Mouse (Mus musculus) frontal cortex, adult (tissue): ENCODE measurements at regions not wholly inside any gene's neighbourhood (a gene's known extent, or its start where the extent isn't known, plus 50 kb on each side); places are given as distances from the start of the nearest gene placed in this dataset.

Experiments used
- ATAC-seq: cut with Nextera tagmentation; 2 replicates; pipeline ENCODE4 v1.9.2; 2017; ENCODE audit warnings: mild to moderate bottlenecking, moderate library complexity, mixed read lengths; ENCODE audit not compliant: low TSS enrichment

DNA sequence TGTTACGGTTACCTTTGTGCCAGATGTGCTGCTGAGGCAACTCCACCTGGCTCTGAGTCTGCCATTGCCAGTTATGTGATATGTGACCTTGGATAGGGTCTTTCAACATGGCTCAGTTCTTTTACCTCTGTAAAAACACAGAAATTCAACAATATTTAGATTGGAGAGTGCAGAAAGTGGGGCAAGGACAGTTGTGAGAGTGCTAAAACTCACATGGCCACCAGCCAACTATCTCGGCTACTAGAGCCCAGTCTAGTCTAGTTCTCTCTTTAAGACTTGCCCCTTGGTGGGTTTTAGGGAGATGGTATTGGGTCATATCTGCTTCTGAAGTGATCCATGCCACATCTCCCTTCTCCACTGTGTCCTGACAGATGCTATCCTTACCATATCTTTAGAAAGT is 233.0 kb downstream of the Phf14 start:
- ATAC-seq: no peak

DNA sequence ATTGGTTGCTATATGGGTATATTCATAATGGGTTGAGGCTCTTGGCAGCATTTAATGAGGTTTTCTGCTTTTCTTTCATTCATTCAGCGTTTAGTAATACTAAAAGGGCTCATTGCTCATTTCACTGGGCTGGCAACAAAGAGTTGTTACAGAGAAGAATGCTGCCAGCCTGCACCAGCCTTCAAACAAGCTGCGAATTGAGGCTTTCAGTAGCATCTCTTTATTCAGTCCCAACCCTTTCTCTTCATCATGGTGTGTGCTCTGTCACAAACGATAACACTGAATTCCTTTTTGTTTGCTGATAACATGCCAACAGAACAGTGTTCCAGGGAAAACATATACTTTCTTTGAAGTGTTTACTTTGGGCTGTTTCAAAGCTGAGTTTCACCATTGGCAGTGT is 237.6 kb downstream of the Phf14 start:
- peak; percentile 60 for ATAC-seq

GRCm38 (mm10) chr6:12150613-12151333 is 243.2 kb downstream of the Phf14 start:
- no peak for ATAC-seq

DNA sequence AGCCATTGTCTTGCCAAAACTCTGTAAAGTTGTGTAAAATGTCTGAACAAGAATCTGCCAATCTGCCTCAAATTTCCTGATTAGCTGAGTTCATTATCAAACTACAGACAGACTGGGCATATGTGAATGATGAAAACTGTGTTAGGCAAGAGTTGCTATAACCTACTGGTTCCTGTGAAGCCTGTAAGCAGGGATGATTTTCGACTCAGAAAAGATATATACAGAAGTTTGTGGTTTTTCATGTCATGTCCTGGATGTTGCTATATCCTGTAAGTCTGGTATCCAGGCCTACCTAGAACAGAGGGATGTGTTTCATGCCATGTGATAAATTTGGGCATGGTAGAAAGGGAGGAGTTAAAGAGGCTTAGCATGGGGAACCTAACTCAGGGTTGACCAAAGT is 256.4 kb downstream of the Phf14 start:
- ATAC-seq: no peak

- no peak for ATAC-seq
Measured at GRCm38 (mm10) chr6:12168533-12168932, 260.9 kb downstream of the Phf14 start.

DNA sequence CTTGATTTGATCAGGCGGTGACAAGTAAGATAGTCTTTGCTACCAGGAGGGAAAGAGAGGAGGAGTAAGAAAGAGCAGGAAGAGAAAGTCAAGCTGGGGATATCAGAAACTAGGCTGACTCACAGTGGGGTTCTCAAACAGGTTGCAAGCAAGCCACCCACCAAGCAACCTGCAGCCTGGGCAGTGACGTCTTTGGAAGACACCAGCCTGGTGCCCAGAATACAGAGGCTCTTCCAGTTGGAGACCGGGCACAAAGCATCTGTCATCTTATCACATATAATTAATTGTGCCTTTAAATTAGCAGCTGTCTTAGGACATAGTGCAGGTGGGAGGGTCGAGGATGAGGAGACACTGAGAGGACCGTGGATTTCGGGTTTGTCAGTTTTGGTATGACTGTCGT is 261.8 kb downstream of the Phf14 start:
- ATAC-seq: peak; percentile 34; the same call in 1 of the 2 replicates

DNA sequence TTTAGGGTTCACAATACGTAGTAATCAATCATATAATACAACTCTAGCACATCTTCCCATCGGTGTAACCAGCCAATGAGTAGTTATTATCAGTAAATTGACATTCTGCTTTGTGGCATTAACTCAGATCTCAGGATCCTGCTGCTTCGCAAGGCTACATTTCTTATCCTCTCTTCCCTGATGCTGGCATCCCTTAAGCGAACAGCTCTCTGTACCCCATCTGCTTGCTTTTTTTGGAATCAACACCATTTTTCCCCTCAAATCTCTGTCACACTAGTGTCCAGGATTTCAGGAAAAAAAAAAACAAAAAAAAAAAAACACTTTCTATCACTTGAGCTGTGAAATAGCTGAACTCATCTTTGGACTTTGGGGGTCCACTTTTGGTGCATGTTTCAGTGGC is 263.1 kb downstream of the Phf14 start:
- peak; percentile 69 for ATAC-seq

GRCm38 (mm10) chr6:12171189-12171588 is 263.6 kb downstream of the Phf14 start:
- ATAC-seq: no peak

DNA sequence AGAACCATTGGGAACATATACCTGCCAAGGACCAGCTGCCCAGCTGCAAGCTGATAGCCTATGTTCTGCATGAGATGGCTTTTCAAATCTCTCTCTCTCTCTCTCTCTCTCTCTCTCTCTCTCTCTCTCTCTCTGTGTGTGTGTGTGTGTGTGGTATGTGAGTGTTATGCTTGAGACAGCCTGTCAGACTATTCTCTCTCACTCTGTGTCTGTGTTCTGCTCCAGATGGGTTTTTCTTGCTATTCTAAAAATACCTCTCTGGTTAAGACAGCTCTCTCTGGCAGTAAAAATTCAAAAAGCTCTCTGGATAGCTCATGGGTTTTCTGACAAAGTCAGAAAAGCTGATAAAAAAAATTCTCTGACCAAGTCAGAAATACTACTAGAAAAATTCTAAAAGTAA is 270.4 kb downstream of the Phf14 start:
- ATAC-seq: peak; percentile 100

DNA sequence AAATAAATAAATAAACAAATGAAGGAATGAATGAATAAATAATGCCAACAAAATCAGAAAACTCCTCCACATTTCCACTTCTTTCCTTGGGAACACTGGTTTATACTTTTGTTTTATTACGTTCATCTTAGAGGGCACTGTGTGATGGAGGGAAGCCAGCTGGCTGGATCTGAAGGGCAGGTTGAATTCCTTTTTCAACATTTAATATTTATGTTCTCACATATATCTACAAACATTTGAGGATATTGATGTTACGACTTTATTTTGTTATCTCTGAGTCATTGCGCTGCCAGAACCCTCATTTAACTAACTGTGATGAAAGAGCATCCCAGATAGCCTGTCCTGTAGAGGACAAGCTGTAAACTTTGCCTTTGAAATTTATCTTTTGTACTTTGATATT is 273.3 kb downstream of the Phf14 start:
- ATAC-seq: no peak

- ATAC-seq: peak; percentile 69
Measured at GRCm38 (mm10) chr6:12210190-12210589, 302.6 kb downstream of the Phf14 start.

- peak; percentile 77 for ATAC-seq
Measured at GRCm38 (mm10) chr6:12214526-12215177, 307.0 kb downstream of the Phf14 start.

GRCm38 (mm10) chr6:12215178-12215553 is 307.6 kb downstream of the Phf14 start:
- ATAC-seq: no peak

DNA sequence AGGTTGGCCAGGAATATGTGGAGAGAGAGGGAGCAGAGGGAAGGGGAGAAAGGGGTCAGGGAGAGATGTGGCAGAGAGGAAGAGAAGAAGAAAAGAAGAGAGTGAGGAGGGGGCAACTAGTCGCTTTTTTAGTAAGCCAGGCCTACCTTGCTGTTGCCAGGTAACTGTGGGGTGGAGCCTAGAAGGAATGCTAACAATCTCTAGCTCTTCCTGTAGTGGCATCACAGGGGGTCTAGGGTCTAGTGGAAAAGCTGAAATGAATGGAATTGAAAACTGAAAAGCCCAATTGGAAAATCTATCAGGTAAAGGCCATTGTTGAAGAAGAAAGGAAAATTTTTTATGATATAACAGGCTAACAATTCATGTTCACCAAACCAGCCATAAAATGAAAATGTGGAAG is 336.5 kb downstream of the Phf14 start:
- no peak for ATAC-seq

DNA sequence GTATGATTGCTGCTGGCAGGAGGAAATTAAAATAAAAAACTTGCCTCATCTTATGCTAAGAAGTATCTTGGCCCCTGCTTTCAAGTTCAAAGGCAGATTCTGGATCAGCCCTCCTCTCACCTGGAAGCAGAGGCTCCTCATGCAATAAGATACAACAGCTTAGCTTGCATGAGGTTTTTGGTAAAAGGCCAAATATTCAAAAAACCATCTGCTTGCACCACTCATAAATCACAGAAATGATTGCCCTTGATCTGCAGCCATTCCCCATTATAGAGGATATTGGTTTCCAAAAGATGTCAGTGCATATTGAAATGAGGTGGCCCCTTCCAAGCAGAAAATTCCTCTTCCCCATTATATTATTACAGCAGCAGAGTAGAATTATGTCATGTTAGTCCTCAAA is 340.4 kb downstream of the Phf14 start:
- ATAC-seq: peak; percentile 24; the same call in 1 of the 2 replicates

- ATAC-seq: peak; percentile 99
Measured at GRCm38 (mm10) chr6:12248599-12248998, 341.0 kb downstream of the Phf14 start.

DNA sequence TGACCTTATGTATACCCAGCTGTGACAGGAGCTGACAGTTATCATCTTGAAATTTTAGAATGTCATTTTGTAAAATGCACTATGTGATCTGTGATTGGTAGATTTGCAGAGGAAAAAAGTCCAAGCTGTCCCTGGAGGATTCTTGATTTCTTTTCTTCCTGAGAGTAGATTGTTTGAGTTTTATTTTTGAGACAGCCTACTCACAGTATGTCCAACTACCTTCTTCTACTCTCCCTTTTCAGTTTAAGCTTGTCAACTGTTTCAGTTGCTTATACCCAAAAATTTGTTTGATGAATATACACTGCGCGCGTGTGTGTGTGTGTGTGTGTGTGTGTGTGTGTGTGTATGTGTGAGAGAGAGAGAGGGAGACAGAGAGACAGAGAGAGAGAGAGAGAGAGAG is 346.9 kb downstream of the Phf14 start:
- peak; percentile 97 for ATAC-seq

- ATAC-seq: no peak
Measured at GRCm38 (mm10) chr6:12255434-12255833, 347.8 kb downstream of the Phf14 start.

GRCm38 (mm10) chr6:12258273-12258672 is 350.7 kb downstream of the Phf14 start:
- no peak for ATAC-seq

DNA sequence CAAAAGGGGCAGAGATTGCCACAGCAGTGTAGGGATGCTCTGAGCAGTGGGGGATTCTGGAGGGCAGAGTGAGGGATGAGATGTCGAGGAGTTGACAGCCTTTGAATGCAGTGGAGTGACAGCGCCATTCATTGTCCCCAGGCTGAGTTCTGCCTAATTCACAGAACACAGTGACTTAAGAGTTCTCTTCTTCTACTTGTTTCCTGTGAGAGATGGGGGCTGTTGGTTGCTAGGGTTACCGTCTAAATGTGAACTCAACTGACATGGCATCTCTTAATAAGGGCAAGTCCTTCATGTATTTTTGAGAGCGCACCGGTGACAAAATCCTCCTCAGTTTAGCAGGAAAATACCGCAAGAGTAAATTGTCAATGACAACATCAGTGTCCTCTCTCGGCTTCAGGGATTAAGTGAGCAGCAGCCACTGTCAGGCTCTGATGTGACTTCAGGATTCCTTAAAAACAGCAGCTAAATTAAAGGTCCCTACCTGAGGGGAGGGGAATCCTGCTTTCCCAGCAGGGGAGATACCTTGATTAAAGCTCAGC is 351.4 kb downstream of the Phf14 start:
- ATAC-seq: no peak

- ATAC-seq: no peak
Measured at GRCm38 (mm10) chr6:12259629-12260028, 352.0 kb downstream of the Phf14 start.

GRCm38 (mm10) chr6:12260325-12261076 is 352.9 kb downstream of the Phf14 start:
- ATAC-seq: peak; percentile 88
